Comparison of ENCODE assay signal across 8 mouse cellular contexts in genomic region chr2:119350555-119351486, GRCm38 (mm10). TPM values are rescaled to one million over a fixed set of nuclear protein-coding genes. Genes with fewer than 3 reads are reported as not detected.
DNase-seq lines count a peak whose midpoint lies in the region; ATAC-seq and TF ChIP-seq lines count a peak whose summit lies in the region.

Gene Chac1 (plus strand): TSS chr2:119351229.

- TF ChIP-seq CTCF in bone marrow, adult 2 months (IDR thresholded peaks at IDR 0.05; ENCODE audit: control insufficient read depth, insufficient read depth, low read length): no peak

- H3K4me2 ChIP-seq in embryonic facial prominence, embryonic 14.5 days (ENCODE audit: low read depth, low read length): peak within 1 kb of the TSS; percentile 87
- peak within 1 kb of the TSS; percentile 71 for H3K4me2 ChIP-seq in limb, embryonic 14.5 days (replicated peaks; ENCODE audit: low read depth, low read length, severe bottlenecking)
- peak within 1 kb of the TSS; percentile 92 for H3K4me2 ChIP-seq in midbrain, embryonic 16.5 days (ENCODE audit: low read length)

- peak within 1 kb of the TSS; percentile 72 for H3K4me3 ChIP-seq in bone marrow, adult 2 months (replicated peaks; ENCODE audit: control insufficient read depth, low read depth, low read length)
- H3K4me3 ChIP-seq in embryonic facial prominence, embryonic 14.5 days (ENCODE audit: low read depth, low read length): peak within 1 kb of the TSS; percentile 54
- peak within 1 kb of the TSS; percentile 47 for H3K4me3 ChIP-seq in limb, embryonic 14.5 days (replicated peaks; ENCODE audit: low read length)
- H3K4me3 ChIP-seq in midbrain, embryonic 16.5 days (ENCODE audit: low read depth, low read length): peak within 1 kb of the TSS; percentile 69

- H3K36me3 ChIP-seq in embryonic facial prominence, embryonic 14.5 days (ENCODE audit: control insufficient read depth, insufficient read depth, low read length): no peaks in the 10 kb centered on the region
- H3K36me3 ChIP-seq in limb, embryonic 14.5 days (ENCODE audit: control insufficient read depth, insufficient read depth, low read length): no peaks in the 10 kb centered on the region
- no peaks in the 10 kb centered on the region; the same call in 1 of the 2 replicates for H3K36me3 ChIP-seq in midbrain, embryonic 16.5 days (ENCODE audit: control insufficient read depth, insufficient read depth, low read length)

- H3K4me1 ChIP-seq in bone marrow, adult 2 months (ENCODE audit: control insufficient read depth, insufficient read depth, low read length): peaks cover 4% of the 10 kb centered on the region
- peaks cover 5% of the 10 kb centered on the region for H3K4me1 ChIP-seq in embryonic facial prominence, embryonic 14.5 days (ENCODE audit: control insufficient read depth, insufficient read depth, low read length)
- H3K4me1 ChIP-seq in limb, embryonic 14.5 days (ENCODE audit: control insufficient read depth, insufficient read depth, low read length): 0 out of 2 replicates have a peak, but pooled peaks cover 3% of the 10 kb centered on the region
- peaks cover 4% of the 10 kb centered on the region; the same call in 1 of the 2 replicates for H3K4me1 ChIP-seq in midbrain, embryonic 16.5 days (ENCODE audit: control insufficient read depth, insufficient read depth, low read length)

- peak; percentile 97 for DNase-seq in A20 (ENCODE audit: low read depth, low spot score)
- peak; percentile 91 for DNase-seq in embryonic facial prominence, embryonic 14.5 days (ENCODE audit: low spot score)
- DNase-seq in heart, adult 8-10 months (ENCODE audit: low spot score): peak; percentile 74
- peak; percentile 91 for DNase-seq in kidney, adult 9 months
- peak; percentile 53 for DNase-seq in limb, embryonic 14.5 days (ENCODE audit: low spot score)
- DNase-seq in spleen, postnatal 36 days (ENCODE audit: low spot score in 2 of 2): peak; percentile 77 to 78

- no peaks in the 10 kb centered on the region for H3K9me3 ChIP-seq in embryonic facial prominence, embryonic 14.5 days (ENCODE audit: control insufficient read depth, low read length)
- H3K9me3 ChIP-seq in limb, embryonic 14.5 days (ENCODE audit: control insufficient read depth, low read length): no peaks in the 10 kb centered on the region
- H3K9me3 ChIP-seq in midbrain, embryonic 16.5 days (replicated peaks; ENCODE audit: control insufficient read depth, low read length, poor library complexity, severe bottlenecking): no peaks in the 10 kb centered on the region

- ATAC-seq in embryonic facial prominence, embryonic 14.5 days (ENCODE audit: low read depth): peak; percentile 96
- peak; percentile 88 for ATAC-seq in limb, embryonic 14.5 days (ENCODE audit: low FRiP score, low read depth)
- peak; percentile 98 for ATAC-seq in midbrain, embryonic 16.5 days

- 11% methylated on average over 58 of the region's 58 CpGs for WGBS in bone marrow, adult 2 months
- WGBS in embryonic facial prominence, embryonic 14.5 days: 4% methylated on average over 51 of the region's 58 CpGs
- WGBS in limb, embryonic 14.5 days: 4% methylated on average over 58 of the region's 58 CpGs
- 4% methylated on average over 58 of the region's 58 CpGs for WGBS in midbrain, embryonic 16.5 days

- H3K9ac ChIP-seq in embryonic facial prominence, embryonic 14.5 days (ENCODE audit: low read depth, low read length): peak within 1 kb of the TSS; percentile 67
- H3K9ac ChIP-seq in limb, embryonic 14.5 days (ENCODE audit: low read depth, low read length, severe bottlenecking): peak within 1 kb of the TSS; percentile 42
- peak within 1 kb of the TSS; percentile 81 for H3K9ac ChIP-seq in midbrain, embryonic 16.5 days (ENCODE audit: low read depth, low read length)

- TF ChIP-seq POLR2A in bone marrow, adult 2 months (IDR thresholded peaks at IDR 0.05; ENCODE audit: borderline replicate concordance, control insufficient read depth, low read depth, low read length): peak; percentile 12; the same call in 1 of the 2 replicates
- no peak for TF ChIP-seq POLR2A in limb, embryonic 14.5 days (IDR thresholded peaks at IDR 0.05; ENCODE audit: borderline replicate concordance, extremely low read depth, insufficient read depth, insufficient read length)

- peaks cover 13% of the 10 kb centered on the region for H3K27me3 ChIP-seq in embryonic facial prominence, embryonic 14.5 days (replicated peaks; ENCODE audit: control insufficient read depth, insufficient read depth, low read length)
- H3K27me3 ChIP-seq in limb, embryonic 14.5 days (ENCODE audit: control insufficient read depth, insufficient read depth, low read length): peaks cover 10% of the 10 kb centered on the region
- no peaks in the 10 kb centered on the region for H3K27me3 ChIP-seq in midbrain, embryonic 16.5 days (ENCODE audit: control insufficient read depth, insufficient read depth, low read depth, low read length)

- peak within 1 kb of the TSS; percentile 38 for H3K27ac ChIP-seq in bone marrow, adult 2 months (ENCODE audit: control insufficient read depth, insufficient read depth, low read depth, low read length, poor library complexity)
- no peak within 1 kb of the TSS for H3K27ac ChIP-seq in embryonic facial prominence, embryonic 14.5 days (replicated peaks; ENCODE audit: low read depth, low read length)
- H3K27ac ChIP-seq in limb, embryonic 14.5 days (replicated peaks; ENCODE audit: low read depth, low read length): no peak within 1 kb of the TSS
- peak within 1 kb of the TSS; percentile 62 for H3K27ac ChIP-seq in midbrain, embryonic 16.5 days (ENCODE audit: low read length)

RNA-seq across cellular contexts. Expression of gene Chac1, which starts in this region (rescaled TPM):
- polyA plus RNA-seq in bone marrow, adult 2 months (2011; ENCODE audit: insufficient read depth, insufficient read length, low replicate concordance, missing spikeins): 0.59 and 6.2 TPM in 2 replicates
- polyA plus RNA-seq in embryonic facial prominence, embryonic 14.5 days (2014; fragmentation: Nextera tagmentation; extraction: Ambion mirVana): 1.4 and 1.7 TPM in 2 replicates
- total RNA-seq in heart, adult 8-10 months (2022): 10 to 100 TPM in 1 of 4 experiments, 1 to 10 TPM in 3; 2.8 to 15.4 (median 5.2) TPM
- 0.79 and 0.94 TPM in 2 replicates for polyA plus RNA-seq in limb, embryonic 14.5 days (2012; rRNA removed)
- polyA plus RNA-seq in limb, embryonic 14.5 days (2014; fragmentation: Nextera tagmentation; extraction: Ambion mirVana): 0.48 and 0.68 TPM in 2 replicates
- polyA plus RNA-seq in midbrain, embryonic 16.5 days (2015; fragmentation: Nextera tagmentation; extraction: Ambion mirVana): 9.5 and 10.5 TPM in 2 replicates

Comparison
In these comparisons a context has a peak if more than half of its experiments do, and no peak if none do; other contexts are left out.
1. Peak in DNase-seq, ATAC-seq, H3K4me3 ChIP-seq, H3K9ac ChIP-seq and H3K4me2 ChIP-seq in limb, embryonic 14.5 days; RNA of the gene not detected or under 1 TPM.
2. H3K27ac ChIP-seq: peak in bone marrow, adult 2 months (single experiment) and midbrain, embryonic 16.5 days (single experiment); none in embryonic facial prominence, embryonic 14.5 days (single experiment) and limb, embryonic 14.5 days (single experiment).
3. Peak in every context shown above with its lines, with median percentiles within 50 percentile points of each other: DNase-seq, H3K4me3 ChIP-seq, ATAC-seq, H3K4me2 ChIP-seq and H3K9ac ChIP-seq.